Mouse (Mus musculus) E14TG2a.4 (cell line): ENCODE data around the gene Gpn2.

Experiments
- CTCF ChIP-seq: conservative IDR thresholded peaks from 2 replicates; pipeline ENCODE4 v1.5.1; 2014; ENCODE audit warnings: low read length
- NANOG ChIP-seq: IDR thresholded peaks from 2 replicates; pipeline ENCODE4 v1.6.1; 2014; ENCODE audit warnings: borderline replicate concordance, low read length, mixed read lengths

GRCm38 (mm10) chr4:133605330-133605729 is 21.2 kb downstream of the Gpn2 start:
- TF ChIP-seq CTCF (no peak), NANOG (no peak)
